Mouse (Mus musculus) adrenal gland, adult (tissue): ENCODE results near the gene Tmc4.
A peak's percentile ranks its signal among the peaks of the same experiment; 100 is the strongest.
"Not testable (repeated sequence)": the region's sequence is repeated elsewhere in the genome, so short reads cannot be mapped to it uniquely, and the experiment has no call there.

Source experiments
- DNase-seq, 2 experiments: peaks; one replicate each; pipeline ENCODE4 v3.0.0; 2022 to 2023; ENCODE audit warnings: low spot score in 1 of 2; ENCODE audit not compliant: inconsistent age in 2 of 2

The Tmc4 gene

DNA sequence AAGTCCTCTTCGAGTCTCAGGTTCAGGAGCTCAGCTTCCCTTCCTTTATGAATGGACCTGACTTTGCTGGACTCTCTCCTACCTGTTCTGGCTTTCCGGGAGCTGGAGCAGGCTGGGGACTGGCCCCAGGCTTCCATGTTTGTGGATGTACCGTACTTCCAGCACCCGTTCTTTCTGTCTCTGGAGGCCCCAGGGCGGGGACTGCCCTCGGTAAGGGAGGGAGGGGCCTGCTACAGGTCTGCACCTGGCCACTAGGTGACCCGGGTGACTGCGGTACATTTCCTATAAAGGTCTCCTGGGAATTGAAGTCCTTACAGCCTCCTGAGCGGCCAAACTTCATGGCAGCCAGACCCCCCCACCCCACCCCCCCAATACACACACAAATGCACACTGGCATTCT lies at the start of gene Tmc4:
Gene Tmc4 (minus strand): TSS at position 212 of the 400 bp plus-strand sequence.
- DNase-seq = no peak

DNA sequence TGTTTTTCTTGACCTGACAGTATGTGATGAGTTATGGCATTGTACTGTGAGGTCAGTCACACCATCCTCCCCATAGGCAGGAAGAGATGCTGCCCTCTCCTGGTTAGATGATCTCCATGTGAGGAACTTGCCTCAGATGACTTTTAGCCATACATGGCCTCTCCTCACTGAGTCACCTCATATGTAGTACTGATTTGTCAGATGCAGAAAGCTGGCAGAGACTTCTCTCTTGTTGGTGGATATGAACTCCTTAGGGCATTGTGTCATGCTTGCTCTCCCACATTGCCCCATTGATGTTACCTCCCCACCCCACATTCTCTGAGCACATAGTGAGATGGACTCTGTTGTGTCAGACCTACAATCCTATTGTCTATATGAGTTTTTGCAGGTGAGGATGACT lies 48.1 kb upstream of the Tmc4 start:
- not testable (repeated sequence) for DNase-seq

DNA sequence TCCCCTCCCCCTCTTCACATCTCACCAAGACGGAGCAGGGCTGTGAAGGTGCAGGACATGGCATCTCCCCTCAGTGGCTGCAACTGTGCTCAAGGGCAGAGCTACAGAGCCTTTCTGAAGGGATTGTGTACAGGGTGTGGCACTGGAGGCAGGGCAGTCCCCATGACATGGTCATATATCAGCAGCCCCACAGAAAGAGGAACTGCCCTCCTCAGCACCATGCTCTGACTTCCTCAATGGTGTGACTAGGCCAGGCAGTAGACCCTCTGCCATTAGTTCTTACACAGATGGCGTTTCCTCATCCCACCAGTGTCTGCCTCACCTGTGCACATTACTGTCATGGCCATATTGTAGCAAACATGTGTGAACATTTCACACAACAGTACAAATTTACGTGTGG lies 42.9 kb upstream of the Tmc4 start, which contains the start of gene Pirb:
Gene Pirb (minus strand): TSS at position 124 of the 400 bp plus-strand sequence.
- not testable (repeated sequence) for DNase-seq

DNA sequence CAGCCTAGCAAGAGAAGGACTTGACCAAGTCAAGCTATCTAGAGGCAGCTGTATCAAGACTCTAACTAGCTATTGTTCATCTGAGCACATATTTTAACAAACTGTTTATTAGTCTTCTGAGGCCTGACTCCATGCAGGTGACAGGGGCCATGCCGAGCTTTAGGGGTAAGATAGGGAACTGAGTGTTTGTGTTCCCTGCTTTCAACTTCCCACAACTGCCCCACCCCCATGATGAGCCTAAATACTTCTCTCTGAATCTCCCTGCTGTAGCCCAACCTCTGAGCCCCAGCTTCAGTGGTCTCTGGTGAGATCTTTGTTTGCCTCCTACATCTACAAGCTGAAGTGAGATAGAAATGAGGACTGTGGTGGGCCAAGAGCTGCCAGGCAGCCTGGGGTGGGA lies 37.9 kb upstream of the Tmc4 start:
- peak in 1 of 2 experiments; percentile 22 for DNase-seq

DNA sequence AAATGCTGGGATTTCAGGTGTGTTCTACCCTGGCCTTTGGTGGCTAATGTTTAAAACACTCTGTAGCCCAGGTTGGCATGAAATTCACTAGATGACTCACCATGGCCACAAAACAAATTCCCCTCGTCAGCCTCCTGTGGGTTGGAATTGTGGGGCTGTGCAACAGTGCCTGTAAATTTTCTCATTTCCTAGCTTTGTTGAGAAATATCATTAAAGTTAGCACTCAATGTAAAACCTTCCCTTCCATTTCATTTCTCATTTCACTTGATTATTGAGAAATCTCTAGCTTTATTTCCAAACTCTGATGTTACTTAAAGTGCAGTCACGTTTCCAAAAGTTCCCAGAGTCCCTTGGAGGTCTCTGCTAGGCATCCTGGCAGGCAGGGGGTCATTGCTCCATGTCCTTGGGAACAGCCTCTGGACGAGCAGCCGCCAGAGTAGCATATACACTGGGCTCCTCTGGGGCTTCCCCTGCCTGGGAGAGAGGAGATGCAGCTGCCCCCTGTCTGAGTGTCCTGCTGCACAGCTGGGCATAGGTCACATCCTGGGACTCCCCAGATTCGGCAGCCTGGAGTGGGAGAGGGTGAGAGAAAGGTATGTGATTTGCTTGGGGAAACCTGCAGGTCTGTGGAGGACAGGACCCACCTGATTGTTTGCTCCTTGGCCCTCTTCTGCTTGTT lies 35.0 kb upstream of the Tmc4 start:
- DNase-seq = peak in 1 of 2 experiments; percentile 40

DNA sequence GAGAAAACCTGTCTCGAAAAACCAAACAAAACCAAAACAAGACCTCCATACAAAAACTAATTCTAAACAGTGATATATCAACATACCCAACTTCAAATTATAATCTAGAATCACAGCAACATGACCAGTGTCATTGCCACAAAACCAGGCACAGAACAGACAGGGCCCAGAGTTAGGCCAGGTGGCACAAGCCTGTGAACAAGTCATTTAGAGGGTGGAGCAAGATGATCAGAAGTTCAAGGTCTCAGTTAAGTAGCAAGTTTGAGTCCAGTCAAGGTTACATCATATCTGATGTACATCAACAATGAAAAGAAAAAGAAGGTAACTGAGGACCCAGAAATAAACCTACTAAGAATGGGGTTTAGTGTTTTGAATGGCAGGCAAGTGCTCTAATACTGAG lies 31.6 kb upstream of the Tmc4 start:
- DNase-seq = peak in 1 of 2 experiments; percentile 51

DNA sequence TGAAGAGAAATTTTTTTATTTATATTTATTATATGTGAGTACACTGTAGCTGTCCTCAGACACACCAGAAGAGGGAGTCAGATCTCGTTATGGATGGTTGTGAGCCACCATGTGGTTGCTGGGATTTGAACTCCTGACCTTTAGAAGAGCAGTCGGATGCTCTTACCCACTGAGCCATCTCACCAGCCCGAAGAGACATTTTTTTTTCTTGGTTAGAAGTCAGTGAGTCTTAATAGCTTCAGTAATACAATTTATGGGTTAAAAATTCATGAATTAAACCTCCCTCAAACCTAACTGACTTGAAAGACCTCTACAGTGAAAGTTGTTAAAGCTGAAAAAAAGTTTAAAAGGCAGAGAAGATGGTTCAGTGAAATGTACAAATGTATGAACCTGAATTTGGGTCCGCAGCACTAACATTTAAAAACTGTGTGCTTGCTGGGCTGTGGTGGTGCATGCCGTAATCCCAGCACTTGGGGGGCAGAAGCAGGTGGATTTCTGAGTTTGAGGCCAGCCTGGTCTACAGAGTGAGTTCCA lies 31.2 kb upstream of the Tmc4 start:
- DNase-seq = not testable (repeated sequence)

DNA sequence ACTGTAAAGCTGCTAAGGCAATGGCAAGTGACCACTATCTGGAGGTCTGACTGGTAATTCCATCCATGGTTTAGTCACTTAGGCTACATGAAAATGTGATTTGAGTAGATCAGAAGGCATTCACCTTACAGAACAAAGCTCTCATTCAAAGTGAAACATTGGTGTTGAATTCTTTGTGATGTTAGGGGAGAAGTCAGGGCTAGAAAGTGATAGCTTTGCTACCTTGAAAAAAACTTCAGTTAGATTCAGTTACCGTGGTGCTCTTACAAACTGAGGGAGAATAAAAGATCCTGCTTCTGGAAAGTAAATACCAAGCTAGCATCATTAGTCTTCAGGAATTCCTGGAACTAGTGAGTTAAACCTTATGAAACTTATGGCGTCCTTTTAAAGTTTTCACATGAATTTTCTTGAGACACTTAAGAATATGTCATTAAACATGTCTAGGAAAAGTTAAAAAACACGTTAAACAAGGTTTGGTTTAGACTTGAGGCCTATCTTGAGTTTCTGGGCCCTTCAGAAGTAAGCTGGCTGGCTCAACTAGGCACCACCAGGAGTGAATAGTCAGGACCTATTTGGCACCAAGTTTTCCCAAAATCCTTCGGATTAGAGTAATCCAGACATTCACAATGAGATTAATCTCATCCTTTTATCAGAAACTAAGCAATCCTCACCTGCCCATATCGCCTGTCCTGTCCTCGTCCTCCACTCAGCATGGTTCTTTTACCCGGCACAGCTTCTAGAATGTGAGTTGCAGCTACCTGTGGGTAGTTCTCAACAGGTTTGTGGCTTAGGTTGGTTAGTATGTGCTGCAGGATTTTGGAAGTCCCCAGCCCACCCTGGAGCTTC lies 30.4 kb upstream of the Tmc4 start:
- peak in 1 of 2 experiments; percentile 30 for DNase-seq

DNA sequence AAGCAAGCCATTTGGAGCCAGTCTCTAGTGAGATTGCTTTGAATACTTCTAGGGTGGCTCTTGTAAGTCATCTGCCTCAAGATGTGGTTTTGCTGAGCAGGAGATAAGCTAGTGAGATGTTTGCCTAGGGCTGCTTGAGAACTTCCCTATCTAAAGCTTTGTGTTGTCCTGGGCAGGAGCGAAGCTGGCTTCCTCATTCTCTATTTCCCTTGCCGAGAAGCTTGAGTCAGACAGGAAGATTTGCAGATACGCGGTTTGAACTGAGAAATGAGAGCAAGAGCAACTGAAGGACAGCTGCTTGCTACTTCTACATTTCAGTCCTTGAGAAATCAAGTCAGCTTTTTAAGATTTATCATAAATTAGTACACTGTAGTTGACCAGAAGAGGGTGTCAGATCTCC lies 29.7 kb upstream of the Tmc4 start:
- peak in 1 of 2 experiments; percentile 65 for DNase-seq

DNA sequence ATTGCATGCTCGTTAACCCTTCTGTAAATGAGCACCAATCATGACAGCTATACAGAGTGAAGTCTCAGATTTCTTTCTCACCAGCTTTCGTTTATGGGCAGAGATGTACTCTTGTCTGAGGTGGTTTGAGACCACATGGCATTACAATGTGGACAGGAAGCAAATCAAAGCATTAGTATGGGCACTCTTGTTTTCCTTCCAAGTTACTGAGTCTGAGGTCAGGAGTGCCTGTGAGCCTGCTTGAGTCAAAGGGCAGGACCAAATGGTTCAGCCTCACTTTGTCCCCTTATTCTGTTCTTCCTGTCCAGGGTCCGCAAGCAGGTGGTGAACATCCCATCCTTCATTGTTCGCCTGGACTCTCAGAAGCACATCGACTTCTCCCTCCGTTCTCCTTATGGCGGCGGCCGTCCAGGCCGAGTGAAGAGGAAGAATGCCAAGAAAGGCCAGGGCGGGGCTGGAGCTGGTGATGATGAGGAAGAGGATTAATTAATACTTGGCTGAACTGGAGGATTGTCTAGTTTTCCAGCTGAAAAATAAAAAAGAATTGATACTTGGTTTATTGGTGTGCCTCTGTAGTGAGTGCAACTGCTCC lies 29.1 kb upstream of the Tmc4 start:
- DNase-seq = peak in 1 of 2 experiments; percentile 53

DNA sequence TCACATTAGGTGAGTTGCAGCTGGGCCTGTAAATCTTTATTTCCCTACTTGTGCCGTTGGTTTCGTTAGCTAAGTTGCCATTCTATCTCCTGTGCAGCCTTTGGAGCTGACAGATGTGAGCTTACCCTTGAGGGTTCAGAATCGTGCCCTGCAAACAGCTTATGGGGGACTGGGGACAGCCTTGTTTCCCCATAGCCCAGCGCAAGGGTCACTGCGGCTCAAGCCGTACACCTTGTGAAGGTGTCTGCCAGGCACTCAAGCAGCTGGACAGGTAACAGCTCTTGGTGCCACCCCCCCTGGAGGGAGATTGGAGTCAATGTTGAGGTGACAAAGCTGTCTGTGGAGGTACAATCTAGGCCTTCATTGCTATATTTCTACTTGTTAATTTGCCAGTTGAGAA lies 28.6 kb upstream of the Tmc4 start:
- DNase-seq = peak in 1 of 2 experiments; percentile 48

DNA sequence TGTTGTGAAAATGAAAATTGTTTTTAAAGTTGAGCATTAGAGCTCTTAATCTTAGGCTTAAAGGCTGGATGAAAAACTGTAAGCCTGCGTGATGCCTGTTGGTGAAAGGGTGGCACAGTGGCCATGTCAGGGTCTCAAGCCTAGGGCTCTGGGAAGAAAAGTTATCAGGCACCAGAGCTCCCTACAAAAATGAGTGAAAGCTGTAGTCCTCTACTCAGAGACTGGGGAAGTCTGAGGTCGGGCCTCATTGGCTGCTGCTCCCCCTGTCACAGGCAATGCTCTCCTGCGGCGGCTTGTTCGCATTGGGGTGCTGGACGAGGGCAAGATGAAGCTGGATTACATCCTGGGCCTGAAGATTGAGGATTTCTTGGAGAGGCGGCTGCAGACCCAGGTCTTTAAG lies 28.1 kb upstream of the Tmc4 start:
- peak in 1 of 2 experiments; percentile 57 for DNase-seq

DNA sequence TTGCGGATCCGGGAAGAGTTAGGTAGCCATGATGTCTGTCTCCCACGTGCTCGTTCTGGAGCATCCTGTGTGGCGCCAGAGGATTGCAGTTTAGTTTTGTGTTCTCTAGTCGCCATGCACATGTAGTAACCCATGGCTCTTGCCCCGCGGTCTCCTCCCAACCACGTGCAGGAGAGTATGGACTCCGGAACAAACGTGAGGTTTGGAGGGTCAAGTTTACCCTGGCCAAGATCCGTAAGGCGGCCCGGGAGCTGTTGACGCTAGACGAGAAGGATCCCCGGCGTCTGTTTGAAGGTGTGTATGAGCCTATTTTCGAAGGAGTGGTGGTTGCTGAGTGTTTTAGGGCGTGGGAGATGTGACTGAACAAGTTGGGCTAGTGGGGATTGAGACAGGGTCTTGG lies 27.1 kb upstream of the Tmc4 start:
- no peak for DNase-seq

DNA sequence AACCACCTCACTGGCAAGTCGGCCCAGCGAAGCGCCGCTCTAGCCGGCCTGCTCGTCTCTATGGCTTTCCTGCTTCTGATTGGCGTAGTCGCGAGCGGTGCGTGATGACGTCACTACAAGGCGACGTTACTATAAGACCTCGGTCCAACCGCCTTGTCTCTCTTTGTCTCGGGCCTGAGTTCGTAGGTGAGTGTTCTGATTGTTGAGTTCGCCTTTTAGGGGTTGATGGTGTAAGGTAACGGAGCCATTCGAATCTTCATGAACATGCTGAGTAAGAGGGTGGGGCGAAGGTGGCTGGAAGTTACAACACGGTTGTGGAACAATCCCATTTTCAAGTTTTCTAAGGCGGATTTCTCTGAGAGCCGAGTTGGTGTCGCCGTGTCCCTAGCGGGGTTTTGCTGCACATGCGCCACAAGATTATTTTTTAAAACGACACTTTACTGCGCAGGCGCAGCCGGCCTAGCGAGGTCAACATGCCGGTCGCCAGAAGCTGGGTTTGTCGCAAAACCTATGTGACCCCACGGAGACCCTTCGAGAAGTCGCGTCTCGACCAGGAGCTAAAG lies 26.6 kb upstream of the Tmc4 start, which contains the start of gene Rps9:
Gene Rps9 (plus strand): TSS at position 115 of the 563 bp plus-strand sequence.
- DNase-seq = peak; percentile 95 to 99

DNA sequence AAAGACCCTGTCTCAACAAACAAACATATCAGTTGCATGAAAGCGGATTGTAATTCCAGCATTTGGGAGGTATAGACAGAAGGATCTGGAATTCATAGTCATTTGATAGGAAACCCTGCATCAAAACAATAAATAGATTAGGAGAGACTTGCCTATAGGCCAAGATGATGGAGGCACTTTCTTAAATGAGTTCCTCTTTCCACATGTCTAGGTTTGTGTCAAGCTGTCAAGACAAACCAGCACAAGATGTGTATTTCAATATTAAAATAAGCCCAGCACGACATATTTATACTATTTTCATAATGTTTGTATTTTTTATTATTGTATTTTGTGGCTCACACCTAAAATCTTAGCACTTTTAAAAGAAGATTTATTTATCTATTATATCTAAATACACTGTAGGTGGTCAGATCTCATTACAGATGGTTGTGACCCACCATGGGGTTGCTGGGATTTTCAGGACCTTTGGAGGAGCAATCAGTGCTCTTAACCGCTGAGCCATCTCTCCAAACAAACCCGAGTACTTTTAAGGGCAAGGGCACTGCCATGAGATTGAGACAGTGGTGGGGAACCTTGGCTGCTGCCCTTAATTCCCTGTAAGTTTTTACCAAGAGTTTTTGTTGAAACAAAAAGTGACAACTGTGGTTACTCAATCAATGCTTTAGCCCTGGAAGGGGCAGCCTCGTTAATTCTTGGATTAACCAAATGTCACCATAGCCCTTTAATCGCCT lies 26.0 kb upstream of the Tmc4 start:
- DNase-seq = peak in 1 of 2 experiments; percentile 30

DNA sequence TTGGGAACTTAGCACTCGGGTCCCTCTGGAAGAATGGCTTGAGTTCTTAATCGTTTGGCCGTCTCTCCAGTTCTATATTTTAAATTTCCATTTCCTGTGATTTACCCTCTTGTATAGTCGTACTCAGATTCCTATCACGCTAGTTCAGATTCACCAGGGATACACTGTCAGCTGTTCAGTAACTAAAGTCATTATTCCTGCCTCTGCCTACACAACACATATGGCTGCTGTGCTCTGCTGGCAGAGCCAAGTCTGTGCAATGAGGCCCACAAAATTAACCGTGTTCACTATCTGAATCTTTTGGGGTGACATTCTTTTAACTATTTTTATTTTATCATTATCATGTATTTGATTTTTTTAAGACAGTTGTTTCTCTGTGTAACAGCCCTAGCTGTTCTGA lies 21.1 kb upstream of the Tmc4 start:
- no peak for DNase-seq

DNA sequence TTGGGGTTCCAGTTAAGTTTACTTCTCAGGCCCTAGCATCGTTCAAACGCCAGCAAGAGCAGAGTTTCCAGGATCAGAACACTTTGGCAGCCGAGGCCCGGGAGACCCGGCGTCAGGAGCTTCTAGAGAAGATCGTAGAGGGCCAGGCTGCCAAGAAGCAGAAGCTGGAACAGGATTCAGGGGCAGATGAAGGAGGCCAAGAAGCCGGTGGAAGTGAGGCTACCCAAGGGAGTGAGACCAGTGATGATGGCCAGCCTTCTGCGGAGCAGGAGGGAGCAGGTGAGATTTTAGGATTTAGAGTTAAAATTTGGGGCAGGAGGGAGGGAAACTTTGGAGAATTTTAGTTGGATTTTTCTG lies 17.6 kb upstream of the Tmc4 start:
- peak in 1 of 2 experiments; percentile 50 for DNase-seq

DNA sequence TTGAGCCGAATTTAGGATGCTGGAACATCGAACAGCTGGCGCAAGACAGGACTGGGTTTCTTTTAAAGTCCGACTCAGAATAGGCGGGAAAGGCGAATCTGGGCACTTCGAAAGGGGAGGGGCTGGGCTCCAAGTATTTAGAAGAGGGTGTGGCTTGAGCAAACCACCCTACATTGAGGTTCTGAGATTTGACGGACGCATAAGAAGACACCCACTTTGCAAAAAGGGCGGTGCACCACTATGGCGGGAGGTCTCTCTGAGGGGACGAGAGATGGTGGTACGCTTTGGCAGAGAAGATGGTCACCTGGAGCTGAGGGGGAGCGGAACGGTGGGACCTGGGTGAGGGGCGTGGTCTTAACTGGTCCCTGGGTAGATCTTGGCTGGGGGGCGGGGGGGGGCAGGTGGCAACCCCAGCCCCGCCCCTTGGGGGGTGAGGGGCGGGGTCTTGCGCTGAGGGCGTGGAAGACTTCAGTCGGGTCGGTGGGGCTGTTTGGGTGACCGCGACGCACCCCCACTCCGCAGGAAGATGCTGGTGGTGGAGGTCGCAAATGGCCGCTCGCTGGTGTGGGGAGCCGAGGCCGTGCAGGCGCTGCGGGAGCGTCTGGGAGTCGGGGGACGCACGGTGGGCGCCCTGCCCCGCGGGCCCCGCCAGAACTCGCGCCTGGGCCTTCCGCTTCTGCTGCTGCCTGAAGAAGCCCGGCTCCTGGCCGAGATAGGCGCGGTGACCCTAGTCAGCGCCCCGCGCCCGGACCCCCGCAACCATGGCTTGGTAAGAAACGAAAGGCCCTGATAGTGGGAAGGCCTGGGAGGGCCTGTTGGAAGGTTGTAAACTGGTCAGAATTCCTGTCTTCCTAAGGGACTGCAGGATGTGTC lies 17.0 kb upstream of the Tmc4 start:
- DNase-seq = peak; percentile 87 to 95

DNA sequence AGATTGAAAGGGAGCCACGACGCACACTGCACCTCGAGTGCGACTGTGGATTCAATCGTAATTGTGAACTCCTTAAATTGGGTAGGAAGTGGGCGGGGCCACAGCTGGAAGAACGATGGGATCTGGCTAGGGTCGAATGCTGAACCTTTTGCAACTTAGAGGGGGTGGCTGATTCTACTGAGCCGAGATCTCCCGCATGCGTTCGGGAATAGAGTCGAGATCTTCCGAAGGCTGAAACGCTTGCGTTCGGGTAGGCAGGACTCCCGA lies 16.4 kb upstream of the Tmc4 start:
- no peak for DNase-seq
